Mouse (Mus musculus) MEL (cell line): ENCODE data around the gene Hebp1. TPM values are rescaled to one million over a fixed set of nuclear protein-coding genes. Genes with fewer than 3 reads are reported as not detected.

Source experiments
- DNase-seq: peaks from one replicate; pipeline ENCODE4 v3.0.0; 2011; ENCODE audit warnings: low read depth, low spot score
- H3K27ac ChIP-seq: 2 replicates; pipeline ENCODE4 v1.5.1; 2012; ENCODE audit warnings: low read depth, mild to moderate bottlenecking, control low read depth, low read length, moderate library complexity; ENCODE audit not compliant: control insufficient read depth
- H3K27me3 ChIP-seq, 2 experiments: fragments of 150-350 bp in 1 of 2; sonication (generic) in 1 of 2; 2 replicates each; pipeline ENCODE4 v1.6.1; 2012; ENCODE audit warnings: low read length in 2 of 2, mild to moderate bottlenecking in 2 of 2, improper control_type of control experiment in 1 of 2, moderate library complexity in 1 of 2; ENCODE audit not compliant: insufficient read depth in 2 of 2, control insufficient read depth in 1 of 2
- H3K36me3 ChIP-seq, 2 experiments: 2 replicates each; pipeline ENCODE4 v1.6.1; 2012 to 2014; ENCODE audit warnings: low read length in 2 of 2, improper control_type of control experiment in 1 of 2, inconsistent platforms in 1 of 2, mild to moderate bottlenecking in 1 of 2; ENCODE audit not compliant: insufficient read depth in 2 of 2, control insufficient read depth in 1 of 2
- H3K4me1 ChIP-seq, 2 experiments: fragments of 150-350 bp in 1 of 2; sonication (generic) in 1 of 2; 2 replicates each; pipeline ENCODE4 v1.6.1; 2012; ENCODE audit warnings: low read length in 2 of 2, improper control_type of control experiment in 1 of 2, mild to moderate bottlenecking in 1 of 2; ENCODE audit not compliant: insufficient read depth in 2 of 2, control insufficient read depth in 1 of 2
- H3K4me3 ChIP-seq, 2 experiments: fragments of 150-350 bp in 1 of 2; sonication (generic) in 1 of 2; 2 replicates each; pipeline ENCODE4 v1.5.1; 2012; ENCODE audit warnings: low read depth in 2 of 2, low read length in 2 of 2, mild to moderate bottlenecking in 2 of 2, moderate library complexity in 2 of 2, control low read depth in 1 of 2, improper control_type of control experiment in 1 of 2; ENCODE audit not compliant: control insufficient read depth in 1 of 2, insufficient read depth in 1 of 2
- H3K79me2 ChIP-seq: 2 replicates; pipeline ENCODE4 v1.6.1; 2012; ENCODE audit warnings: mild to moderate bottlenecking, low read length, moderate library complexity; ENCODE audit not compliant: control insufficient read depth, poor library complexity, insufficient read depth
- H3K9ac ChIP-seq: 2 replicates; pipeline ENCODE4 v1.6.1; 2012; ENCODE audit warnings: low read depth, mild to moderate bottlenecking, control low read depth, low read length, moderate library complexity; ENCODE audit not compliant: control insufficient read depth, poor library complexity, severe bottlenecking
- H3K9me3 ChIP-seq: fragments of 150-350 bp; sonication (generic); replicated peaks from 2 replicates; pipeline ENCODE4 v1.6.1; 2012; ENCODE audit warnings: mild to moderate bottlenecking, low read length, improper control_type of control experiment, moderate library complexity; ENCODE audit not compliant: insufficient read depth
- CHD1 ChIP-seq: IDR thresholded peaks from 2 replicates; pipeline ENCODE4 v1.6.1; 2012; ENCODE audit warnings: low read depth, mild to moderate bottlenecking, inconsistent platforms, low read length, improper control_type of control experiment
- CTCF ChIP-seq, 3 experiments: IDR thresholded peaks in 2 of 3; conservative IDR thresholded peaks in 1 of 3; 2 replicates each; pipeline ENCODE4 v1.5.1; 2011 to 2012; ENCODE audit warnings: low read length in 3 of 3, low read depth in 2 of 3, mild to moderate bottlenecking in 2 of 3, improper control_type of control experiment in 1 of 3, inconsistent platforms in 1 of 3, mixed read lengths in 1 of 3, moderate library complexity in 1 of 3; ENCODE audit not compliant: control insufficient read depth in 1 of 3, insufficient read depth in 1 of 3, poor library complexity in 1 of 3, severe bottlenecking in 1 of 3
- GABPA ChIP-seq: IDR thresholded peaks from 2 replicates; pipeline ENCODE4 v1.6.1; 2012; ENCODE audit warnings: low read depth, mild to moderate bottlenecking, inconsistent platforms, low read length, improper control_type of control experiment, moderate library complexity
- GATA1 ChIP-seq: IDR thresholded peaks from 2 replicates; pipeline ENCODE4 v1.6.1; 2011; ENCODE audit warnings: low read depth, low read length, improper control_type of control experiment
- JUND ChIP-seq: IDR thresholded peaks from 2 replicates; pipeline ENCODE4 v1.6.1; 2011; ENCODE audit warnings: low read depth, mild to moderate bottlenecking, improper control_type of control experiment, low read length
- KAT2A ChIP-seq: conservative IDR thresholded peaks from 2 replicates; pipeline ENCODE4 v1.6.1; 2012; ENCODE audit warnings: low read depth, low read length, improper control_type of control experiment, inconsistent platforms
- MAFK ChIP-seq: IDR thresholded peaks from 2 replicates; pipeline ENCODE4 v1.6.1; 2011; ENCODE audit warnings: low read depth, mild to moderate bottlenecking, low read length, improper control_type of control experiment, borderline replicate concordance
- MAX ChIP-seq: IDR thresholded peaks from 2 replicates; pipeline ENCODE4 v1.6.1; 2011; ENCODE audit warnings: low read length, improper control_type of control experiment
- MAZ ChIP-seq: IDR thresholded peaks from 2 replicates; pipeline ENCODE4 v1.6.1; 2012; ENCODE audit warnings: low read depth, mild to moderate bottlenecking, inconsistent platforms, low read length, improper control_type of control experiment
- MEF2A ChIP-seq: IDR thresholded peaks from 2 replicates; pipeline ENCODE4 v1.6.1; 2014; ENCODE audit warnings: low read depth, mild to moderate bottlenecking, inconsistent platforms, low read length, improper control_type of control experiment; ENCODE audit not compliant: poor library complexity, insufficient replicate concordance, severe bottlenecking; ENCODE audit errors: extremely low read depth
- MXI1 ChIP-seq: IDR thresholded peaks from 2 replicates; pipeline ENCODE4 v1.6.1; 2011; ENCODE audit warnings: mild to moderate bottlenecking, low read depth, low read length, improper control_type of control experiment
- POLR2AphosphoS2 ChIP-seq: IDR thresholded peaks from 2 replicates; pipeline ENCODE4 v1.6.1; 2011; ENCODE audit warnings: low read length, improper control_type of control experiment
- RAD21 ChIP-seq: IDR thresholded peaks from 2 replicates; pipeline ENCODE4 v1.6.1; 2011; ENCODE audit warnings: mild to moderate bottlenecking, low read depth, low read length, improper control_type of control experiment
- SIN3A ChIP-seq: IDR thresholded peaks from 2 replicates; pipeline ENCODE4 v1.6.1; 2012; ENCODE audit warnings: low read length, improper control_type of control experiment, inconsistent platforms
- SMC3 ChIP-seq: IDR thresholded peaks from 2 replicates; pipeline ENCODE4 v1.6.1; 2011; ENCODE audit warnings: low read depth, low read length, improper control_type of control experiment
- TBP ChIP-seq: IDR thresholded peaks from 2 replicates; pipeline ENCODE4 v1.8.0; 2011; ENCODE audit warnings: low read depth, low read length, improper control_type of control experiment
- UBTF ChIP-seq: IDR thresholded peaks from 2 replicates; pipeline ENCODE4 v1.6.1; 2012; ENCODE audit warnings: low read depth, mild to moderate bottlenecking, inconsistent platforms, low read length, improper control_type of control experiment, moderate library complexity, borderline replicate concordance; ENCODE audit not compliant: insufficient read depth
- USF1 ChIP-seq: IDR thresholded peaks from 2 replicates; pipeline ENCODE4 v1.6.1; 2014; ENCODE audit warnings: low read depth, mild to moderate bottlenecking, inconsistent platforms, low read length, improper control_type of control experiment, moderate library complexity
- ZMIZ1 ChIP-seq: IDR thresholded peaks from 2 replicates; pipeline ENCODE4 v1.6.1; 2012; ENCODE audit warnings: low read depth, mild to moderate bottlenecking, inconsistent platforms, low read length, improper control_type of control experiment, moderate library complexity
- ZNF384 ChIP-seq: IDR thresholded peaks from 2 replicates; pipeline ENCODE4 v1.6.1; 2012; ENCODE audit warnings: low read depth, mild to moderate bottlenecking, inconsistent platforms, low read length, improper control_type of control experiment
- polyA plus RNA-seq, 2 experiments: library from polyadenylated mRNA; stranded (reverse) in 1 of 2; unstranded in 1 of 2; fragments of >175 nt in 1 of 2; fragments of >200 nt in 1 of 2; gene quantifications; 2 replicates each; pipeline versions ENCODE4 v1.2.1 to v1.2.4; 2012; ENCODE audit warnings: low replicate concordance in 2 of 2, low read depth in 1 of 2; ENCODE audit not compliant: insufficient read length in 2 of 2, insufficient read depth in 1 of 2, missing spikeins in 1 of 2
- total RNA-seq: library from RNA; depleted of rRNA; stranded (reverse); fragments of 300-350 nt; gene quantifications from 2 replicates; pipeline ENCODE4 v1.2.3, GENCODE M21; 2012

Gene Hebp1
- total and polyA plus RNA-seq, 3 experiments = 16.7 to 25.1 TPM; not detected in 1

- Histone ChIP-seq H3K4me3 (no peak overlapping the region), H3K9ac (no peak overlapping the region), H3K27ac (no peak overlapping the region), H3K27me3 (no peaks in the 10 kb centered on the region), H3K4me1 (no peaks in the 10 kb centered on the region), H3K79me2 (no peaks in the 10 kb centered on the region), H3K9me3 (no peaks in the 10 kb centered on the region), H3K36me3 (peaks cover 0 to 2% of the 10 kb centered on the region in 2 experiments; a peak in 2 of 4 replicates)
- DNase-seq = no peak
- TF ChIP-seq MAX = no peak
- TF ChIP-seq MXI1 = no peak
- TF ChIP-seq UBTF = no peak
These were observed 26.1 kb upstream of the Hebp1 start for GRCm38 (mm10) chr6:135223786-135224416.

- H3K4me1 ChIP-seq = no peaks in the 10 kb centered on the region
- TF ChIP-seq GATA1 (no peak), MAZ (no peak), GABPA (no peak), SMC3 (no peak), ZMIZ1 (no peak), ZNF384 (no peak), CTCF (IDR thresholded peaks at IDR 0.05 in 2 of 3, conservative IDR thresholded peaks at IDR 0.05 in 1 of 3; ENCODE audit: control insufficient read depth in 1 of 3, insufficient read depth in 1 of 3, low read depth in 2 of 3, low read length in 3 of 3, poor library complexity in 1 of 3, severe bottlenecking in 1 of 3) (no peak), POLR2AphosphoS2 (no peak), KAT2A (no peak), RAD21 (no peak), TBP (no peak), SIN3A (no peak), JUND (no peak), MAFK (no peak), USF1 (no peak), CHD1 (no peak), MEF2A (no peak)
- TF ChIP-seq, all 39 proteins: peak for 0
- peak; percentile 29 for DNase-seq
- H3K4me3 ChIP-seq = no peak overlapping the region
- H3K27ac ChIP-seq = no peak overlapping the region
- no peaks in the 10 kb centered on the region for H3K9me3 ChIP-seq
- no peaks in the 10 kb centered on the region for H3K27me3 ChIP-seq
- no peak overlapping the region for H3K9ac ChIP-seq
- H3K79me2 ChIP-seq = no peaks in the 10 kb centered on the region
- peaks cover 0 to 2% of the 10 kb centered on the region in 2 experiments; a peak in 2 of 4 replicates for H3K36me3 ChIP-seq
These were observed 22.1 kb upstream of the Hebp1 start for GRCm38 (mm10) chr6:135219916-135220315.
